Mouse (Mus musculus): ENCODE data around the gene Ctnnd2. TPM values are rescaled to one million over a fixed set of nuclear protein-coding genes. Genes with fewer than 3 reads are reported as not detected.

Gene Ctnnd2
- total and polyA plus RNA-seq, 2 experiments, result 0.02 to 0.28 TPM

GRCm38 (mm10) chr15:30931906-30932305, 759.5 kb downstream of the Ctnnd2 start:
- Histone ChIP-seq H3K79me2 (ENCODE audit: control insufficient read depth, insufficient read depth, low read length) (no peaks in the 10 kb centered on the region), H3K4me1 (ENCODE audit: control insufficient read depth, insufficient read depth, low read length) (no peaks in the 10 kb centered on the region), H3K9ac (ENCODE audit: low read depth, low read length) (no peak overlapping the region), H3K27ac (replicated peaks; ENCODE audit: insufficient read depth, low read depth, low read length) (no peak overlapping the region), H3K27me3 (ENCODE audit: control insufficient read depth, insufficient read depth, low read length) (no peaks in the 10 kb centered on the region), H3K4me3 (ENCODE audit: insufficient read depth, low read depth, low read length) (no peak overlapping the region), H3K36me3 (ENCODE audit: control insufficient read depth, insufficient read depth, low read length) (no peaks in the 10 kb centered on the region)
- no peak for TF ChIP-seq POLR2A (IDR thresholded peaks at IDR 0.05; ENCODE audit: extremely low read depth, insufficient read depth, low read length)
- TF ChIP-seq CTCF (IDR thresholded peaks at IDR 0.05; ENCODE audit: low read depth, low read length), result no peak
- peak; percentile 17 for DNase-seq (ENCODE audit: extremely low read depth, low read depth, low spot score)
- 55% methylated on average over 5 of the region's 5 CpGs for WGBS

DNA sequence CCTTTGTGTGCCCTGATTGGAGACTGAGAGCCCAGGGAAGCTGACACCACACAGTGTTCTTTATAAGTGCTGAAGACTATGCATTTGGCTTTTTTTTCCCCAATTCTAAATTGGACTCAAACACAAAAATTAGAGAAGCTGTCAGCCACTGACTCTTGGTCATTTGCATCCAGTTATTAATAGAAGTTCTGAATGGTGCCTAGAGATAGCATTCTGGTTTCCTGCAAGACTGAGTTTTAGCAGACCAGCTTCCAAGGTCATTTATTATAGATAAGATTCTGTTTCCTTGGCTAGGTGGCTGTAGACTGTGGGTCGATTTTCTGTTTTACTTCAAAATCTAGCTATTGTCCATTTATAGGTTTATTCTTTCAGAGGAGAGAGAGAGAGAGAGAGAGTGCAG, 773.5 kb downstream of the Ctnnd2 start:
- H3K27me3 ChIP-seq (ENCODE audit: control insufficient read depth, insufficient read depth, low read length), result no peaks in the 10 kb centered on the region; the same call in 1 of the 2 replicates
- no peaks in the 10 kb centered on the region for H3K36me3 ChIP-seq (ENCODE audit: control insufficient read depth, insufficient read depth, low read length)
- H3K4me1 ChIP-seq (ENCODE audit: control insufficient read depth, insufficient read depth, low read length), result no peaks in the 10 kb centered on the region
- WGBS, result 41% methylated on average over 1 of the region's 1 CpGs
- H3K79me2 ChIP-seq (ENCODE audit: control insufficient read depth, insufficient read depth, low read length), result no peaks in the 10 kb centered on the region
- H3K4me3 ChIP-seq (ENCODE audit: insufficient read depth, low read depth, low read length), result no peak overlapping the region
- no peak overlapping the region for H3K27ac ChIP-seq (replicated peaks; ENCODE audit: insufficient read depth, low read depth, low read length)
- no peak overlapping the region for H3K9ac ChIP-seq (ENCODE audit: low read depth, low read length)
- DNase-seq (ENCODE audit: extremely low read depth, low read depth, low spot score), result no peak
- TF ChIP-seq CTCF (IDR thresholded peaks at IDR 0.05; ENCODE audit: low read depth, low read length), result no peak
- no peak for TF ChIP-seq POLR2A (IDR thresholded peaks at IDR 0.05; ENCODE audit: extremely low read depth, insufficient read depth, low read length)

GRCm38 (mm10) chr15:30958513-30958912, 786.1 kb downstream of the Ctnnd2 start:
- Histone ChIP-seq H3K27me3 (ENCODE audit: control insufficient read depth, insufficient read depth, low read length) (no peaks in the 10 kb centered on the region), H3K9ac (ENCODE audit: low read depth, low read length) (no peak overlapping the region), H3K4me1 (ENCODE audit: control insufficient read depth, insufficient read depth, low read length) (no peaks in the 10 kb centered on the region), H3K27ac (replicated peaks; ENCODE audit: insufficient read depth, low read depth, low read length) (no peak overlapping the region), H3K36me3 (ENCODE audit: control insufficient read depth, insufficient read depth, low read length) (no peaks in the 10 kb centered on the region), H3K4me3 (ENCODE audit: insufficient read depth, low read depth, low read length) (no peak overlapping the region), H3K79me2 (ENCODE audit: control insufficient read depth, insufficient read depth, low read length) (no peaks in the 10 kb centered on the region)
- WGBS, result 94% methylated on average over 4 of the region's 4 CpGs
- TF ChIP-seq CTCF (IDR thresholded peaks at IDR 0.05; ENCODE audit: low read depth, low read length) (no peak), POLR2A (IDR thresholded peaks at IDR 0.05; ENCODE audit: extremely low read depth, insufficient read depth, low read length) (no peak)
- no peak for DNase-seq (ENCODE audit: extremely low read depth, low read depth, low spot score)

- no peak overlapping the region for H3K27ac ChIP-seq (replicated peaks; ENCODE audit: insufficient read depth, low read depth, low read length)
- no peak overlapping the region for H3K9ac ChIP-seq (ENCODE audit: low read depth, low read length)
- DNase-seq (ENCODE audit: extremely low read depth, low read depth, low spot score), result no peak
- 76% methylated on average over 8 of the region's 8 CpGs for WGBS
- no peaks in the 10 kb centered on the region for H3K4me1 ChIP-seq (ENCODE audit: control insufficient read depth, insufficient read depth, low read length)
- no peak for TF ChIP-seq CTCF (IDR thresholded peaks at IDR 0.05; ENCODE audit: low read depth, low read length)
- no peak for TF ChIP-seq POLR2A (IDR thresholded peaks at IDR 0.05; ENCODE audit: extremely low read depth, insufficient read depth, low read length)
- H3K4me3 ChIP-seq (ENCODE audit: insufficient read depth, low read depth, low read length), result no peak overlapping the region
- H3K27me3 ChIP-seq (ENCODE audit: control insufficient read depth, insufficient read depth, low read length), result no peaks in the 10 kb centered on the region
- H3K79me2 ChIP-seq (ENCODE audit: control insufficient read depth, insufficient read depth, low read length), result no peaks in the 10 kb centered on the region
- no peaks in the 10 kb centered on the region for H3K36me3 ChIP-seq (ENCODE audit: control insufficient read depth, insufficient read depth, low read length)
Measured at GRCm38 (mm10) chr15:30962421-30963160, 790.2 kb downstream of the Ctnnd2 start.

DNA sequence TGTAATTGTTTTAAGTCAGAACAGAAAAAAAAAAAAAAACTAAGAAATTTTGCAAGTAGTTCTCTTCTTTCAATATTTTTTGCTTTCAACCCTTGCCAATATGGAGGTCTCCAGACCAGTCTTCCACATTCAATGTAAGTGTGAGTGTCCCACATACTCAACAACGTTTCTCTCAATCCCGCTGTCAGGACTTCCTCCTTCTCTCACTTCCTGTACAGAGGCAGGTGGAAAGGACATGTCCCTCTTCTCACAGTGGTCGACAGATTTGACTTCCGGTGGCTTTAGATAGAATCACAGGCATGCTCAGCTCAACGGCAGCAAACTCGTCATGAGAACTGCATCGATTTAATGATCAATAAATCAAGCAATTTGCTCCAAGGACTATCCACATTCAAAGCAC, 791.7 kb downstream of the Ctnnd2 start:
- Histone ChIP-seq H3K4me3 (ENCODE audit: insufficient read depth, low read depth, low read length) (no peak overlapping the region), H3K27ac (replicated peaks; ENCODE audit: insufficient read depth, low read depth, low read length) (no peak overlapping the region), H3K9ac (ENCODE audit: low read depth, low read length) (no peak overlapping the region), H3K79me2 (ENCODE audit: control insufficient read depth, insufficient read depth, low read length) (no peaks in the 10 kb centered on the region), H3K4me1 (ENCODE audit: control insufficient read depth, insufficient read depth, low read length) (no peaks in the 10 kb centered on the region), H3K36me3 (ENCODE audit: control insufficient read depth, insufficient read depth, low read length) (no peaks in the 10 kb centered on the region), H3K27me3 (ENCODE audit: control insufficient read depth, insufficient read depth, low read length) (no peaks in the 10 kb centered on the region)
- WGBS, result 84% methylated on average over 7 of the region's 7 CpGs
- no peak for TF ChIP-seq CTCF (IDR thresholded peaks at IDR 0.05; ENCODE audit: low read depth, low read length)
- TF ChIP-seq POLR2A (IDR thresholded peaks at IDR 0.05; ENCODE audit: extremely low read depth, insufficient read depth, low read length), result no peak
- DNase-seq (ENCODE audit: extremely low read depth, low read depth, low spot score), result no peak
